Mouse (Mus musculus) hindbrain, embryonic 14.5 days (tissue): ENCODE data around the gene Pou2af1. TPM values are rescaled to one million over a fixed set of nuclear protein-coding genes. Genes with fewer than 3 reads are reported as not detected.

ENCODE experiments used
- ATAC-seq: fragments of 200-750 bp; cut with Nextera tagmentation; 2 replicates; pipeline ENCODE4 v1.8.0; 2017; ENCODE audit warnings: moderate number of reproducible peaks, mild to moderate bottlenecking, moderate TSS enrichment, moderate library complexity; ENCODE audit not compliant: low FRiP score
- DNase-seq: peaks from one replicate; pipeline ENCODE4 v3.0.0-alpha.2; 2015; ENCODE audit warnings: low spot score
- H3K27ac ChIP-seq: fragments of 300-500 bp; sonication (generic); 2 replicates; pipeline ENCODE4 v1.5.1; 2014; ENCODE audit warnings: mild to moderate bottlenecking, moderate library complexity
- H3K27me3 ChIP-seq: fragments of 300-500 bp; sonication (generic); 2 replicates; pipeline ENCODE4 v1.6.1; 2014; ENCODE audit warnings: mild to moderate bottlenecking, low read length, mixed read lengths; ENCODE audit not compliant: control insufficient read depth, insufficient read depth
- H3K36me3 ChIP-seq: fragments of 300-500 bp; sonication (generic); replicated peaks from 2 replicates; pipeline ENCODE4 v1.6.1; 2014; ENCODE audit not compliant: control insufficient read depth, insufficient read depth
- H3K4me1 ChIP-seq: fragments of 300-500 bp; sonication (generic); replicated peaks from 2 replicates; pipeline ENCODE4 v1.6.1; 2014; ENCODE audit warnings: antibody characterized with exemption, low read length, mixed read lengths; ENCODE audit not compliant: control insufficient read depth, insufficient read depth
- H3K4me2 ChIP-seq: fragments of 300-500 bp; sonication (generic); replicated peaks from 2 replicates; pipeline ENCODE4 v1.6.1; 2014; ENCODE audit warnings: mild to moderate bottlenecking, moderate library complexity
- H3K4me3 ChIP-seq: fragments of 300-500 bp; sonication (generic); replicated peaks from 2 replicates; pipeline ENCODE4 v1.5.1; 2014; ENCODE audit warnings: mild to moderate bottlenecking, low read length
- H3K9ac ChIP-seq: fragments of 300-500 bp; sonication (generic); 2 replicates; pipeline ENCODE4 v1.6.1; 2014
- H3K9me3 ChIP-seq: fragments of 300-500 bp; sonication (generic); 2 replicates; pipeline ENCODE4 v1.6.1; 2016; ENCODE audit warnings: low read length; ENCODE audit not compliant: control insufficient read depth
- WGBS: fragments of 180-500 bp; shearing (Covaris S2); extraction: QIAGEN DNeasy Blood & Tissue Kit; methylation state at CpG from one replicate; pipeline ENCODE4 v1.1.7; 2014; 5-methylcytosine and 5-hydroxymethylcytosine counted together
- polyA plus RNA-seq: library from polyadenylated mRNA; unstranded; fragments of >200 nt; fragmentation: Nextera tagmentation; extraction: Ambion mirVana; gene quantifications from 2 replicates; pipeline ENCODE4 v1.2.1, GENCODE M21; 2014

Gene Pou2af1
- polyA plus RNA-seq, 1 experiment from 2014 or later, result not detected

GRCm38 (mm10) chr9:51213729-51214237 lies 275 bp downstream of the Pou2af1 start:
- DNase-seq, result no peak
- H3K4me2 ChIP-seq, result no peak overlapping the region
- no peak overlapping the region for H3K27ac ChIP-seq
- no peaks in the 10 kb centered on the region for H3K9me3 ChIP-seq
- 96% methylated on average over 6 of the region's 6 CpGs for WGBS
- no peaks in the 10 kb centered on the region for H3K4me1 ChIP-seq
- no peak for ATAC-seq
- no peak overlapping the region for H3K9ac ChIP-seq
- H3K27me3 ChIP-seq, result no peaks in the 10 kb centered on the region
- H3K4me3 ChIP-seq, result no peak overlapping the region
- H3K36me3 ChIP-seq, result no peaks in the 10 kb centered on the region

GRCm38 (mm10) chr9:51215311-51215710 lies 1.8 kb downstream of the Pou2af1 start:
- Histone ChIP-seq H3K4me3 (no peak overlapping the region), H3K4me1 (no peaks in the 10 kb centered on the region), H3K9ac (no peak overlapping the region), H3K36me3 (no peaks in the 10 kb centered on the region), H3K27ac (no peak overlapping the region), H3K9me3 (no peaks in the 10 kb centered on the region), H3K4me2 (no peak overlapping the region), H3K27me3 (no peaks in the 10 kb centered on the region)
- DNase-seq (no peak), ATAC-seq (no peak)
- 67% methylated on average over 4 of the region's 4 CpGs for WGBS

DNA sequence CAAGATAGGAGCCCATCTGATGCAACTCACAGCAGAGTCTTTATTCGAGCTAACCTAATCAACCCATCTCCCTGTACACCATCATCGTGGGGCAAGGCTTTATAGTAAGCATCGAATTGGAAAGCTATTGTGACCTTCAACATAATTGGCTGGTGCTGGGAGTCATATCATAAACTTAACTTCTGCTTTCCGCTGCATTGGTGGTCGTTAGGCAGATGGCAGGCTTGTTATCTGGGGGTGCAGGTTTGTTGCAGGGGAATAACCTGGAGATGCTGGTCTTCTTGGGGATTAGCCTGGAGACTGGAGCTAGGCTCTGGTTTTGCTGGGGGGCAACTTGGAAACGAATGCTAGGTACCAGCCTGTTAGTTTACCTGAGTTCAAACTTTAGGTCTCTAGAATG lies 2.4 kb downstream of the Pou2af1 start:
- no peak for DNase-seq
- no peak overlapping the region for H3K4me2 ChIP-seq
- H3K36me3 ChIP-seq, result no peaks in the 10 kb centered on the region
- 87% methylated on average over 6 of the region's 6 CpGs for WGBS
- no peak overlapping the region for H3K4me3 ChIP-seq
- no peaks in the 10 kb centered on the region for H3K4me1 ChIP-seq
- no peak overlapping the region for H3K27ac ChIP-seq
- no peak overlapping the region for H3K9ac ChIP-seq
- H3K27me3 ChIP-seq, result no peaks in the 10 kb centered on the region
- ATAC-seq, result no peak
- H3K9me3 ChIP-seq, result no peaks in the 10 kb centered on the region

GRCm38 (mm10) chr9:51225636-51226166 lies 12.2 kb downstream of the Pou2af1 start:
- WGBS, result 82% methylated on average over 5 of the region's 5 CpGs
- no peak for ATAC-seq
- no peak overlapping the region for H3K9ac ChIP-seq

DNA sequence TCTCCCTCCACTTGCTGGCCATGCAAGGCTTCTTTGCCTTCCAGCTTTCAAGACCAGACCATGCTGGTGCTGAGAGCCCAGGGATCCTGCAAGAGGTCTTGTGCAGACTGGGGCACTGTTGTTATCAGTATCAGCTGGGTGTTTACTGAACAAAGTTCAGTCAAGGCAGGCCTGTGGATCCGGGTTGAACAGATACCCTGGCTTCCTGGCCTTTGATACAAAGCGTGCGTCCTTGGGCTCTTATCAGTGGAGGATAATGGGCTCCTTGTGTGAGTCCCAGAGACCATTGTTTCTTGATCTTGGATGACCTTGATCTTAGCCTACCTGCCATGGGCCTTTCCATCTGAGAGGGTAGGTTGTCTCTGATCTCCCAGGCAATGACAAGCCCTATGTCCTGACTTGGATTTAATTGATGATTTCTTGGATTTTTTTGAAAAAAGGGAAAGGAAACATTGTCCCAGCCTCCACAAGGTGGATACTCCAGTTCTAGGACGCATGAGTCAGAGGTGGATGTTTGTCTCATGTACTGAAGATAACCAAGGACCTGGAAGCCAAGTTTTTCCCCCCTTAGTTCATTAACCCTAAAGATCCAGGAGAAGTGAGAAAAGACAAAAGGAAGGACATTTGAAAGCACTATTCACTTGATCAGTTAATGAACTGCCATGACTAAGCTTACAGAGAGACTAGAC lies 17.3 kb downstream of the Pou2af1 start:
- H3K9ac ChIP-seq, result no peak overlapping the region
- no peaks in the 10 kb centered on the region for H3K27me3 ChIP-seq
- no peaks in the 10 kb centered on the region for H3K36me3 ChIP-seq
- ATAC-seq (no peak), DNase-seq (no peak)
- H3K4me1 ChIP-seq, result no peaks in the 10 kb centered on the region
- no peak overlapping the region for H3K4me3 ChIP-seq
- H3K4me2 ChIP-seq, result no peak overlapping the region
- no peaks in the 10 kb centered on the region for H3K9me3 ChIP-seq
- no peak overlapping the region for H3K27ac ChIP-seq
- WGBS, result 90% methylated on average over 4 of the region's 4 CpGs

More at GRCm38 (mm10) chr9:51225636-51226166, 12.2 kb downstream of the Pou2af1 start:
- Histone ChIP-seq H3K4me2 (no peak overlapping the region), H3K4me1 (no peaks in the 10 kb centered on the region), H3K27ac (no peak overlapping the region), H3K27me3 (no peaks in the 10 kb centered on the region), H3K36me3 (no peaks in the 10 kb centered on the region), H3K4me3 (no peak overlapping the region), H3K9me3 (no peaks in the 10 kb centered on the region)
- no peak for DNase-seq

DNA sequence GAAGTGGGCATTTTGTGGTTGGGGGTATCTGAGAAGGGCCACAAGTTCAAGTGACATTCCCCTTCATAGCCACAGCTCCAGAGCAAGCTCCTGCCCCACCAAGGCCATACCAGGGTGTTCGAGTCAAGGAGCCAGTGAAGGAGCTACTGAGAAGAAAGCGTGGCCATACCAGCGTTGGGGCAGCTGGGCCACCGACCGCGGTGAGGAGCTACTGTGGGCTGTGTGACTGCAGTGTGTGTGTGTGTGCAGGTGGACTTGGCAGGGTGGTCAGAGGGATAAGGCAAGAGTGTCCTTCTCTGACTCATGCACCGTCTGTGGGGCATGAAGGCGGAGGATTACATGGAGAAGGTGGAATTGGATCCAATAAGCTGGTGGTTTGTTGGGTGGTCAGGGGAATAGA lies 18.7 kb downstream of the Pou2af1 start:
- 94% methylated on average over 8 of the region's 8 CpGs for WGBS
- ATAC-seq, result no peak

GRCm38 (mm10) chr9:51238741-51239385 lies 25.4 kb downstream of the Pou2af1 start:
- H3K27me3 ChIP-seq, result no peaks in the 10 kb centered on the region
- no peak overlapping the region for H3K4me3 ChIP-seq
- no peak overlapping the region for H3K4me2 ChIP-seq
- H3K27ac ChIP-seq, result 0 out of 2 replicates have a peak overlapping the region, but pooled peaks have one; percentile 14
- ATAC-seq (no peak), DNase-seq (no peak)
- H3K9me3 ChIP-seq, result no peaks in the 10 kb centered on the region
- H3K4me1 ChIP-seq, result peaks cover 4% of the 10 kb centered on the region; the same call in 1 of the 2 replicates
- H3K9ac ChIP-seq, result no peak overlapping the region
- 63% methylated on average over 12 of the region's 12 CpGs for WGBS
- no peaks in the 10 kb centered on the region for H3K36me3 ChIP-seq

More for the DNA sequence above, 18.7 kb downstream of the Pou2af1 start:
- Histone ChIP-seq H3K27me3 (no peaks in the 10 kb centered on the region), H3K4me3 (no peak overlapping the region), H3K9me3 (no peaks in the 10 kb centered on the region), H3K9ac (no peak overlapping the region), H3K4me1 (no peaks in the 10 kb centered on the region), H3K27ac (no peak overlapping the region), H3K36me3 (no peaks in the 10 kb centered on the region), H3K4me2 (no peak overlapping the region)
- DNase-seq, result no peak

DNA sequence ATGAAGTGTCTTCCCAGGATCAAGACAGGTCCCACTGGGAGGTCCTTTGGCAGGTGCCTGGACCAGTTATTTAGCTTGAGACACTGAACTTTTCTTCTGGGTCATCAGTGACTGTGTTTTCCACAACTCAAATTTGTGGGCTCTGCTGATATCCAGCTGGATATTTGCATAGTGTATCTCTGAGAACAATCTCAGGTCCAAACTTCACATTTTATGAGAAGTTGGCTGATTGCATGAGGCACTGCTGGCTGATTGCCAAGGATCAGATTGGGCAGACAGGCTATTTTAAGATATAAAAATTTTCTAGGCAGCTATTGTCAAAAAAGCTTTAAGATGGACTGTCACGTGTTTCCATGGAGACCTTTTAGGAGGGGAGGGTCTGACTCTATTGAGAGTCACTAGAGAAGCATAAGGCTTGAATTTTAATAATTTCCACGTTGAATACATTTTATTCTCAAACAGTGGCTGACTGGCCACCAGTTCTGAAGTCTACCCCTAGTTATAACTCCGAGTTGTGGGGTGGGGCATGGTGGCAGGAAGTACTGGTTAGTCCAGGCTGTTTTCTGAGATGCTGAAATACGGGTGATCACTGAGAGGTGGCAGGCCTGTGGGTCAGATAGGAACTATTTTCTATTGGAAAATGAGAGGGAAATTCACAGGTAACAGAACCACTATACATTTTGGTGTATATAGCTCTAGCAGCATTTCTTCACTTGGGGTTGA lies 43.4 kb downstream of the Pou2af1 start:
- H3K4me2 ChIP-seq, result no peak overlapping the region
- H3K4me1 ChIP-seq, result no peaks in the 10 kb centered on the region
- DNase-seq (no peak), ATAC-seq (no peak)
- no peaks in the 10 kb centered on the region for H3K27me3 ChIP-seq
- H3K9me3 ChIP-seq, result no peaks in the 10 kb centered on the region
- no peak overlapping the region for H3K9ac ChIP-seq
- H3K27ac ChIP-seq, result no peak overlapping the region
- WGBS, result 65% methylated on average over 4 of the region's 4 CpGs
- H3K4me3 ChIP-seq, result no peak overlapping the region
- H3K36me3 ChIP-seq, result no peaks in the 10 kb centered on the region

GRCm38 (mm10) chr9:51258426-51258825 lies 44.9 kb downstream of the Pou2af1 start:
- Histone ChIP-seq H3K9me3 (no peaks in the 10 kb centered on the region), H3K4me3 (no peak overlapping the region), H3K4me1 (no peaks in the 10 kb centered on the region), H3K9ac (no peak overlapping the region), H3K27ac (no peak overlapping the region), H3K27me3 (no peaks in the 10 kb centered on the region), H3K36me3 (no peaks in the 10 kb centered on the region), H3K4me2 (no peak overlapping the region)
- 88% methylated on average over 5 of the region's 5 CpGs for WGBS
- ATAC-seq, result no peak
- no peak for DNase-seq
